Mouse (Mus musculus): ENCODE measurements around the gene Golm1. TPM values are rescaled to one million over a fixed set of nuclear protein-coding genes. Genes with fewer than 3 reads are reported as not detected.

The Golm1 gene
- polyA plus RNA-seq, 1 experiment = 3.4 TPM

GRCm38 (mm10) chr13:59584947-59585647, 90.5 kb downstream of the Golm1 start, which contains the start of the genes Agtpbp1 and Naa35:
Gene Agtpbp1 (minus strand): TSS chr13:59585227.
Gene Naa35 (plus strand): TSS chr13:59585259.
- Histone ChIP-seq H3K4me3 (replicated peaks) (peak within 1 kb of the TSS; percentile 95), H3K9me3 (no peaks in the 10 kb centered on the region), H3K4me1 (peaks cover 41% of the 10 kb centered on the region), H3K27me3 (replicated peaks) (no peaks in the 10 kb centered on the region), H3K36me3 (replicated peaks; ENCODE audit: low read length) (peaks cover 34% of the 10 kb centered on the region)
- no peak for TF ChIP-seq GATA1 (IDR thresholded peaks at IDR 0.05; ENCODE audit: borderline replicate concordance, low read length)
- peak; percentile 58 for TF ChIP-seq FLI1 (IDR thresholded peaks at IDR 0.05; ENCODE audit: low read length)

Other genes starting within 250 kb of the Golm1 start
- gene Agtpbp1, start 90.6 kb downstream of the Golm1 start, polyA plus RNA-seq (2012; ENCODE audit: insufficient read depth, low replicate concordance) = 0.53 TPM in 1 of 2 replicates, not detected in the other
- gene Naa35, start 90.6 kb downstream of the Golm1 start, polyA plus RNA-seq (2012; ENCODE audit: insufficient read depth, low replicate concordance) = 4.9 and 10.7 TPM in 2 replicates
- not detected in 2 replicates for gene 4921517D22Rik, start 18.3 kb upstream of the Golm1 start, polyA plus RNA-seq (2012; ENCODE audit: insufficient read depth, low replicate concordance)
- not detected in 2 replicates for gene Spata31d1a, start 34.5 kb upstream of the Golm1 start, polyA plus RNA-seq (2012; ENCODE audit: insufficient read depth, low replicate concordance)
- not detected in 2 replicates for gene Spata31d1b, start 36.5 kb upstream of the Golm1 start, polyA plus RNA-seq (2012; ENCODE audit: insufficient read depth, low replicate concordance)
- gene Spata31d1d, start 55.9 kb upstream of the Golm1 start, polyA plus RNA-seq (2012; ENCODE audit: insufficient read depth, low replicate concordance) = 0.04 TPM in 1 of 2 replicates, not detected in the other
- gene 1700014D04Rik, start 70.9 kb upstream of the Golm1 start, polyA plus RNA-seq (2012; ENCODE audit: insufficient read depth, low replicate concordance) = not detected in 2 replicates
- gene Isca1, start 94.0 kb upstream of the Golm1 start, polyA plus RNA-seq (2012; ENCODE audit: insufficient read depth, low replicate concordance) = 58.1 and 113 TPM in 2 replicates
- 8.0 and 26.4 TPM in 2 replicates for gene Gm49354, start 106.4 kb upstream of the Golm1 start, polyA plus RNA-seq (2012; ENCODE audit: insufficient read depth, low replicate concordance)
- gene Tut7, start 147.3 kb upstream of the Golm1 start, polyA plus RNA-seq (2012; ENCODE audit: insufficient read depth, low replicate concordance) = 4.3 and 11.4 TPM in 2 replicates

All from megakaryocyte, embryonic 14.5 days (primary cell).